Mouse (Mus musculus) MEL (cell line): ENCODE measurements around the gene Dlg2. TPM values are rescaled to one million over a fixed set of nuclear protein-coding genes. Genes with fewer than 3 reads are reported as not detected.
A peak's percentile ranks its signal among the peaks of the same experiment; 100 is the strongest.

Experiments used
- DNase-seq: peaks from one replicate; pipeline ENCODE4 v3.0.0; 2011; ENCODE audit warnings: low read depth, low spot score
- H3K27ac ChIP-seq: 2 replicates; pipeline ENCODE4 v1.5.1; 2012; ENCODE audit warnings: low read depth, mild to moderate bottlenecking, control low read depth, low read length, moderate library complexity; ENCODE audit not compliant: control insufficient read depth
- H3K27me3 ChIP-seq, 2 experiments: fragments of 150-350 bp in 1 of 2; sonication (generic) in 1 of 2; 2 replicates each; pipeline ENCODE4 v1.6.1; 2012; ENCODE audit warnings: low read length in 2 of 2, mild to moderate bottlenecking in 2 of 2, improper control_type of control experiment in 1 of 2, moderate library complexity in 1 of 2; ENCODE audit not compliant: insufficient read depth in 2 of 2, control insufficient read depth in 1 of 2
- H3K36me3 ChIP-seq, 2 experiments: 2 replicates each; pipeline ENCODE4 v1.6.1; 2012 to 2014; ENCODE audit warnings: low read length in 2 of 2, improper control_type of control experiment in 1 of 2, inconsistent platforms in 1 of 2, mild to moderate bottlenecking in 1 of 2; ENCODE audit not compliant: insufficient read depth in 2 of 2, control insufficient read depth in 1 of 2
- H3K4me1 ChIP-seq, 2 experiments: fragments of 150-350 bp in 1 of 2; sonication (generic) in 1 of 2; 2 replicates each; pipeline ENCODE4 v1.6.1; 2012; ENCODE audit warnings: low read length in 2 of 2, improper control_type of control experiment in 1 of 2, mild to moderate bottlenecking in 1 of 2; ENCODE audit not compliant: insufficient read depth in 2 of 2, control insufficient read depth in 1 of 2
- H3K4me3 ChIP-seq, 2 experiments: fragments of 150-350 bp in 1 of 2; sonication (generic) in 1 of 2; 2 replicates each; pipeline ENCODE4 v1.5.1; 2012; ENCODE audit warnings: low read depth in 2 of 2, low read length in 2 of 2, mild to moderate bottlenecking in 2 of 2, moderate library complexity in 2 of 2, control low read depth in 1 of 2, improper control_type of control experiment in 1 of 2; ENCODE audit not compliant: control insufficient read depth in 1 of 2, insufficient read depth in 1 of 2
- H3K79me2 ChIP-seq: 2 replicates; pipeline ENCODE4 v1.6.1; 2012; ENCODE audit warnings: mild to moderate bottlenecking, low read length, moderate library complexity; ENCODE audit not compliant: control insufficient read depth, poor library complexity, insufficient read depth
- H3K9ac ChIP-seq: 2 replicates; pipeline ENCODE4 v1.6.1; 2012; ENCODE audit warnings: low read depth, mild to moderate bottlenecking, control low read depth, low read length, moderate library complexity; ENCODE audit not compliant: control insufficient read depth, poor library complexity, severe bottlenecking
- H3K9me3 ChIP-seq: fragments of 150-350 bp; sonication (generic); replicated peaks from 2 replicates; pipeline ENCODE4 v1.6.1; 2012; ENCODE audit warnings: mild to moderate bottlenecking, low read length, improper control_type of control experiment, moderate library complexity; ENCODE audit not compliant: insufficient read depth
- BHLHE40 ChIP-seq: IDR thresholded peaks from 2 replicates; pipeline ENCODE4 v1.6.1; 2012; ENCODE audit warnings: low read depth, mild to moderate bottlenecking, inconsistent platforms, low read length, improper control_type of control experiment, borderline replicate concordance
- CTCF ChIP-seq, 3 experiments: IDR thresholded peaks in 2 of 3; conservative IDR thresholded peaks in 1 of 3; 2 replicates each; pipeline ENCODE4 v1.5.1; 2011 to 2012; ENCODE audit warnings: low read length in 3 of 3, low read depth in 2 of 3, mild to moderate bottlenecking in 2 of 3, improper control_type of control experiment in 1 of 3, inconsistent platforms in 1 of 3, mixed read lengths in 1 of 3, moderate library complexity in 1 of 3; ENCODE audit not compliant: control insufficient read depth in 1 of 3, insufficient read depth in 1 of 3, poor library complexity in 1 of 3, severe bottlenecking in 1 of 3
- GATA1 ChIP-seq: IDR thresholded peaks from 2 replicates; pipeline ENCODE4 v1.6.1; 2011; ENCODE audit warnings: low read depth, low read length, improper control_type of control experiment
- KAT2A ChIP-seq: conservative IDR thresholded peaks from 2 replicates; pipeline ENCODE4 v1.6.1; 2012; ENCODE audit warnings: low read depth, low read length, improper control_type of control experiment, inconsistent platforms
- MAFK ChIP-seq: IDR thresholded peaks from 2 replicates; pipeline ENCODE4 v1.6.1; 2011; ENCODE audit warnings: low read depth, mild to moderate bottlenecking, low read length, improper control_type of control experiment, borderline replicate concordance
- MXI1 ChIP-seq: IDR thresholded peaks from 2 replicates; pipeline ENCODE4 v1.6.1; 2011; ENCODE audit warnings: mild to moderate bottlenecking, low read depth, low read length, improper control_type of control experiment
- MYB ChIP-seq: IDR thresholded peaks from 2 replicates; pipeline ENCODE4 v1.6.1; 2011; ENCODE audit warnings: mild to moderate bottlenecking, low read depth, low read length, improper control_type of control experiment
- MYC ChIP-seq: IDR thresholded peaks from 2 replicates; pipeline ENCODE4 v1.6.1; 2011; ENCODE audit warnings: low read depth, mild to moderate bottlenecking, low read length, improper control_type of control experiment, moderate library complexity
- NRF1 ChIP-seq: IDR thresholded peaks from 2 replicates; pipeline ENCODE4 v1.6.1; 2014; ENCODE audit warnings: low read depth, mild to moderate bottlenecking, inconsistent platforms, low read length, improper control_type of control experiment, moderate library complexity; ENCODE audit not compliant: poor library complexity, insufficient read depth, severe bottlenecking
- POLR2AphosphoS2 ChIP-seq: IDR thresholded peaks from 2 replicates; pipeline ENCODE4 v1.6.1; 2011; ENCODE audit warnings: low read length, improper control_type of control experiment
- RAD21 ChIP-seq: IDR thresholded peaks from 2 replicates; pipeline ENCODE4 v1.6.1; 2011; ENCODE audit warnings: mild to moderate bottlenecking, low read depth, low read length, improper control_type of control experiment
- SMC3 ChIP-seq: IDR thresholded peaks from 2 replicates; pipeline ENCODE4 v1.6.1; 2011; ENCODE audit warnings: low read depth, low read length, improper control_type of control experiment
- UBTF ChIP-seq: IDR thresholded peaks from 2 replicates; pipeline ENCODE4 v1.6.1; 2012; ENCODE audit warnings: low read depth, mild to moderate bottlenecking, inconsistent platforms, low read length, improper control_type of control experiment, moderate library complexity, borderline replicate concordance; ENCODE audit not compliant: insufficient read depth
- USF1 ChIP-seq: IDR thresholded peaks from 2 replicates; pipeline ENCODE4 v1.6.1; 2014; ENCODE audit warnings: low read depth, mild to moderate bottlenecking, inconsistent platforms, low read length, improper control_type of control experiment, moderate library complexity
- ZC3H11A ChIP-seq: IDR thresholded peaks from 2 replicates; pipeline ENCODE4 v1.6.1; 2012; ENCODE audit warnings: low read depth, mild to moderate bottlenecking, inconsistent platforms, low read length, improper control_type of control experiment
- polyA plus RNA-seq, 2 experiments: library from polyadenylated mRNA; stranded (reverse) in 1 of 2; unstranded in 1 of 2; fragments of >175 nt in 1 of 2; fragments of >200 nt in 1 of 2; gene quantifications; 2 replicates each; pipeline versions ENCODE4 v1.2.1 to v1.2.4; 2012; ENCODE audit warnings: low replicate concordance in 2 of 2, low read depth in 1 of 2; ENCODE audit not compliant: insufficient read length in 2 of 2, insufficient read depth in 1 of 2, missing spikeins in 1 of 2
- total RNA-seq: library from RNA; depleted of rRNA; stranded (reverse); fragments of 300-350 nt; gene quantifications from 2 replicates; pipeline ENCODE4 v1.2.3, GENCODE M21; 2012

The Dlg2 gene
- total and polyA plus RNA-seq, 3 experiments: 0.04 TPM; not detected in 2

DNA sequence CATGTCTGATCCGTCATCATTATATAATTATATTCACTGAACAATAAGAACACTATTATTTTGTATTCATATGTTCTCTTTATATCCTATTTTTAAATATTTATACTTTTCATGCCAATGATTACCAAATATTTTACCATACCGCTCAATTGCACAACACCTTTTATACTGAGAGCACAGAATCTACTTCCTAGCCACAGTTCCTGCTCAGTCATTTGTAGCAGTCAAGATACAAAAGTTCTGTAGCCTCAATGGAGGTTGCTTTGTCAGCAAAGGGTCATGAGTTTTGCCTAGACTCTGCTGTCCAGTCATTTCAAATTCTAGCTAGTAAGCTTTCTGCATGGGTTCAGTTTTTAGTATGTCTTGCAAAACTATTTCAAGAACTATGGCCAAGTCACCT lies 6.1 kb downstream of the Dlg2 start:
- H3K79me2 ChIP-seq: no peaks in the 10 kb centered on the region
- H3K9ac ChIP-seq: no peak overlapping the region
- H3K4me3 ChIP-seq: no peak overlapping the region
- TF ChIP-seq USF1: no peak
- TF ChIP-seq MYC: no peak
- no peak for TF ChIP-seq MXI1
- no peak overlapping the region for H3K27ac ChIP-seq
- H3K36me3 ChIP-seq: no peaks in the 10 kb centered on the region
- no peaks in the 10 kb centered on the region for H3K9me3 ChIP-seq
- peaks cover 3 to 14% of the 10 kb centered on the region in 2 experiments; a peak in 3 of 4 replicates for H3K27me3 ChIP-seq
- H3K4me1 ChIP-seq: no peaks in the 10 kb centered on the region
- no peak for DNase-seq

DNA sequence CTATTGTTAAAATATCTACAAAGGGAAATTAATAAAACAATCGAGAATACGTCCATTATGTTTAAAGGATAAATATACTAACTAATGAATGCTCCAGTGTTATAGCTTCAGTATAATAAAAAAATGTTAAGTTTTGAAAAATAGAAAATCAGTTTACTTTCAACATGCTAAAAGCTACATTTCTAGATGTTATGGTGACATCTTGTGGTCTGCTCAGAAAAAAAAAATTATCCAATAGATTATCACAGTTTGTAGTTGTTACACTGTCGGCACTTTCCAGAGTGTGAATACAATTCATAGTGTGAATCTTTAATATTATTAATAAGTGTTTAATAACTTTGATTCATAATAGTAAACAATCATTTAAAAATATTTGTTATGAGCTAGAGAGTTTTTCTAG lies 31.7 kb downstream of the Dlg2 start:
- Histone ChIP-seq H3K27ac (no peak overlapping the region), H3K79me2 (no peaks in the 10 kb centered on the region), H3K36me3 (no peaks in the 10 kb centered on the region), H3K9ac (no peak overlapping the region), H3K27me3 (peaks cover 0 to 1% of the 10 kb centered on the region in 2 experiments; a peak in 2 of 4 replicates), H3K9me3 (no peaks in the 10 kb centered on the region), H3K4me3 (no peak overlapping the region), H3K4me1 (no peaks in the 10 kb centered on the region)
- DNase-seq: no peak
- TF ChIP-seq RAD21 (peak; percentile 58), SMC3 (peak; percentile 25; the same call in 1 of the 2 replicates), CTCF (IDR thresholded peaks at IDR 0.05 in 2 of 3, conservative IDR thresholded peaks at IDR 0.05 in 1 of 3; ENCODE audit: control insufficient read depth in 1 of 3, insufficient read depth in 1 of 3, low read depth in 2 of 3, low read length in 3 of 3, poor library complexity in 1 of 3, severe bottlenecking in 1 of 3) (peak in 1 of 3 experiments; percentile 33; a peak in 2 of 6 replicates), MYB (no peak), NRF1 (no peak), POLR2AphosphoS2 (no peak), KAT2A (no peak), BHLHE40 (no peak), ZC3H11A (0 out of 2 replicates have a peak, but pooled peaks have one; percentile 25)

DNA sequence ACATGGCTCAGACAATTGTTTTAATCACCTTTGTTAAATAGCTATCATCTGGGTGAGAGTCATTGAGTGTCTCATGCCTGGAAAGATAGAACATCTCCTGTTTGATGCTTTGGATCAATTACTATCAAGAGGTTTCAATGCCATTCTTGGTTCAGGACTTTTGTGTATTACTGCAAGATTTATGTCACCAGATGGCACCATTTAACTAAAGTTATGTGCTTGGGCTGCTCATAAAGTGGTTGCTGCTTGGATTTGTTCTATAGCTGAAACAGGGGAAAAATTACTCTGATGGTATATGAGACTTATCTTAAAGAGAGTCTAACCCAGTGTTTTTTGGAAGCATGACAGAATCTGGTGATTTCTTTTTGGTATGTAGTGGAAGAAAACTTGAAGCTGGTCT lies 35.8 kb downstream of the Dlg2 start:
- no peak for DNase-seq

More for the DNA sequence above, 35.8 kb downstream of the Dlg2 start:
- Histone ChIP-seq H3K4me3 (no peak overlapping the region), H3K79me2 (no peaks in the 10 kb centered on the region), H3K4me1 (no peaks in the 10 kb centered on the region), H3K9ac (no peak overlapping the region), H3K9me3 (no peaks in the 10 kb centered on the region)
- TF ChIP-seq RAD21 (peak; percentile 6; the same call in 1 of the 2 replicates), UBTF (no peak), GATA1 (no peak), CTCF (IDR thresholded peaks at IDR 0.05 in 2 of 3, conservative IDR thresholded peaks at IDR 0.05 in 1 of 3; ENCODE audit: control insufficient read depth in 1 of 3, insufficient read depth in 1 of 3, low read depth in 2 of 3, low read length in 3 of 3, poor library complexity in 1 of 3, severe bottlenecking in 1 of 3) (peak in 1 of 3 experiments; percentile 10; a peak in 1 of 6 replicates), BHLHE40 (no peak), MAFK (no peak)
- TF ChIP-seq, all 39 proteins: peak for 2
- H3K27ac ChIP-seq: no peak overlapping the region
- H3K27me3 ChIP-seq: peaks cover 0 to 1% of the 10 kb centered on the region in 2 experiments; a peak in 2 of 4 replicates
- no peaks in the 10 kb centered on the region for H3K36me3 ChIP-seq
